Mouse (Mus musculus) midbrain, embryonic 12.5 days (tissue): ENCODE data around the gene Loxl3. TPM values are rescaled to one million over a fixed set of nuclear protein-coding genes. Genes with fewer than 3 reads are reported as not detected.
A peak's percentile ranks its signal among the peaks of the same experiment; 100 is the strongest.

Source experiments
- ATAC-seq: fragments of 200-750 bp; cut with Nextera tagmentation; 2 replicates; pipeline ENCODE4 v1.8.0; 2017; ENCODE audit warnings: low read depth, moderate TSS enrichment, moderate library complexity; ENCODE audit not compliant: low FRiP score
- H3K27ac ChIP-seq: fragments of 300-500 bp; sonication (generic); replicated peaks from 2 replicates; pipeline ENCODE4 v1.5.1; 2016; ENCODE audit warnings: mild to moderate bottlenecking
- H3K27me3 ChIP-seq: fragments of 300-500 bp; sonication (generic); 2 replicates; pipeline ENCODE4 v1.6.1; 2016; ENCODE audit warnings: mild to moderate bottlenecking
- H3K36me3 ChIP-seq: fragments of 300-500 bp; sonication (generic); 2 replicates; pipeline ENCODE4 v1.6.1; 2016
- H3K4me1 ChIP-seq: fragments of 300-500 bp; sonication (generic); 2 replicates; pipeline ENCODE4 v1.6.1; 2016
- H3K4me2 ChIP-seq: fragments of 300-500 bp; sonication (generic); replicated peaks from 2 replicates; pipeline ENCODE4 v1.6.1; 2016; ENCODE audit warnings: mild to moderate bottlenecking, moderate library complexity
- H3K4me3 ChIP-seq: fragments of 300-500 bp; sonication (generic); 2 replicates; pipeline ENCODE4 v1.5.1; 2016; ENCODE audit warnings: mild to moderate bottlenecking
- H3K9ac ChIP-seq: fragments of 300-500 bp; sonication (generic); replicated peaks from 2 replicates; pipeline ENCODE4 v1.6.1; 2016; ENCODE audit warnings: mild to moderate bottlenecking, moderate library complexity
- H3K9me3 ChIP-seq: fragments of 300-500 bp; sonication (generic); 2 replicates; pipeline ENCODE4 v1.6.1; 2016; ENCODE audit warnings: mild to moderate bottlenecking
- WGBS: fragments of 180-500 bp; shearing (Covaris S2); methylation state at CpG from one replicate; pipeline ENCODE4 v1.1.7; 2016; 5-methylcytosine and 5-hydroxymethylcytosine counted together
- polyA plus RNA-seq: library from polyadenylated mRNA; unstranded; fragments of >200 nt; fragmentation: Nextera tagmentation; extraction: Ambion mirVana; gene quantifications from 2 replicates; pipeline ENCODE4 v1.2.1, GENCODE M21; 2016

Gene Loxl3
- polyA plus RNA-seq, 1 experiment from 2014 or later, result 14.7 TPM

DNA sequence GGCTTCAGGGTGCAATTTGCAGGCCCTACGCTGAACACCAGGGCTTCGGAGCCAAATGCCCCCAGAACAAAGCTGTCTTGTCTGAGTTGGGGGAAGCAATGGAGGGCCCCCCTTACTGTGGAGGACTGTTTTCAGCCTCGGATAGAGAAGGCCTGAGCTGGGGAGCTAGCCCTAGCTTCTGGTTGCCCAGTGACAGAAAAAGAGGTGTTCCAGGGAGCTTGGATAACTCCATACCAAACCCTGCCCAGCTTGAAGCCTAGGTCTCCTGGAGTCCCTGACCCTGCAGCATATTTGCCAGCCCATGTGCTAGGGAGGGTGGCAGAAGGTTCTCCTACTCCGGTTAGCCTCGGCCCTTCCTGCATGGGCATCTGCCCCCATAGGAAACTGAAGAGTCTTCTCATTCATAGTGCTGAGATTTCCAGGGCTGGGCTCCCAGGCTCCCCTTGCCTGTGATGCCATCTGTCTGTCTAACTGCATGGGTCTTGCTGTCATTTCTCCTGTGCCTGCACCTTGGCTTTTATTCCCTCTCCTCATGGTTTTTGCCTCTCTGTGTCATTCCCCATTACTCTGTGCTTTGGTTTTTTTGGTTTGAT is 586 bp downstream of the Loxl3 start:
- H3K27me3 ChIP-seq, result peaks cover 67% of the 10 kb centered on the region
- H3K4me2 ChIP-seq, result peak overlapping the region; percentile 79
- H3K9ac ChIP-seq, result no peak overlapping the region; the same call in 1 of the 2 replicates
- 0 out of 2 replicates have a peak overlapping the region, but pooled peaks have one; percentile 1 for H3K27ac ChIP-seq
- WGBS, result 17% methylated on average over 5 of the region's 5 CpGs
- H3K4me3 ChIP-seq, result peak overlapping the region; percentile 56
- no peaks in the 10 kb centered on the region for H3K36me3 ChIP-seq
- no peak for ATAC-seq
- H3K4me1 ChIP-seq, result peaks cover 33% of the 10 kb centered on the region
- H3K9me3 ChIP-seq, result no peaks in the 10 kb centered on the region

- no peak overlapping the region for H3K4me2 ChIP-seq
- H3K9ac ChIP-seq, result no peak overlapping the region
- ATAC-seq, result no peak
- WGBS, result 77% methylated on average over 8 of the region's 8 CpGs
- H3K9me3 ChIP-seq, result no peaks in the 10 kb centered on the region
- no peaks in the 10 kb centered on the region for H3K36me3 ChIP-seq
- H3K4me1 ChIP-seq, result peaks cover 30% of the 10 kb centered on the region
- no peak overlapping the region for H3K4me3 ChIP-seq
- no peak overlapping the region for H3K27ac ChIP-seq
- peaks cover 41% of the 10 kb centered on the region for H3K27me3 ChIP-seq
Measured at GRCm38 (mm10) chr6:83037188-83037587, 3.2 kb downstream of the Loxl3 start.

GRCm38 (mm10) chr6:83038496-83039012 is 4.6 kb downstream of the Loxl3 start:
- WGBS, result 7% methylated on average over 24 of the region's 24 CpGs
- no peaks in the 10 kb centered on the region for H3K9me3 ChIP-seq

GRCm38 (mm10) chr6:83040601-83041000 is 6.6 kb downstream of the Loxl3 start:
- H3K27ac ChIP-seq, result no peak overlapping the region
- H3K4me2 ChIP-seq, result no peak overlapping the region
- H3K9ac ChIP-seq, result no peak overlapping the region
- H3K36me3 ChIP-seq, result no peaks in the 10 kb centered on the region
- peaks cover 8% of the 10 kb centered on the region for H3K4me1 ChIP-seq
- no peaks in the 10 kb centered on the region for H3K9me3 ChIP-seq
- no peak for ATAC-seq
- H3K4me3 ChIP-seq, result no peak overlapping the region
- 79% methylated on average over 5 of the region's 5 CpGs for WGBS
- H3K27me3 ChIP-seq, result peaks cover 21% of the 10 kb centered on the region

More at GRCm38 (mm10) chr6:83038496-83039012, 4.6 kb downstream of the Loxl3 start:
- Histone ChIP-seq H3K4me3 (peak overlapping the region; percentile 22), H3K9ac (no peak overlapping the region; the same call in 1 of the 2 replicates), H3K36me3 (no peaks in the 10 kb centered on the region), H3K27me3 (peaks cover 32% of the 10 kb centered on the region), H3K4me1 (peaks cover 19% of the 10 kb centered on the region), H3K4me2 (peak overlapping the region; percentile 59), H3K27ac (no peak overlapping the region)
- peak; percentile 31; the same call in 1 of the 2 replicates for ATAC-seq

DNA sequence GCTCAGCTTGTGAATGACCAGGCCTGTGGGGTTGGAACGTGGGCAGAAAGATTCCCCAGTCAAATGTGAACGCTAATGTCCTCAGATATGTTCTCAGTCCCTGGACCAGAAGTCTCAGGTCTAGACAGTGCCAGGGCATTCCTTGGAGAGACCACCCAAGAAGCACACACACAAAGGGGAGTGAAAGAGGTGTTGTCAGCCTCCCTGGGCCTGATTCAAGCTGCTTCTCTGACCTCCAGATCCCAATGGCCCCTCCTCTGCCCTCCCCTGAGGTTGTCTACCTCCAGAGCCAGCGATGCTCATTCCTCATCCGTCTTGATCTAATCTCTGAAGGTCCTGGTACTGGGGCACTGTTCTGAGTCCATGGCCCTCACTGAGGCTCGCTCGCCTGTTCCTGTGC is 9.6 kb downstream of the Loxl3 start:
- no peaks in the 10 kb centered on the region for H3K27me3 ChIP-seq
- no peak overlapping the region for H3K4me3 ChIP-seq
- no peak overlapping the region for H3K4me2 ChIP-seq
- no peak overlapping the region for H3K9ac ChIP-seq
- H3K36me3 ChIP-seq, result no peaks in the 10 kb centered on the region
- H3K9me3 ChIP-seq, result no peaks in the 10 kb centered on the region
- no peak for ATAC-seq
- WGBS, result 77% methylated on average over 6 of the region's 6 CpGs
- H3K4me1 ChIP-seq, result peaks cover 4% of the 10 kb centered on the region
- H3K27ac ChIP-seq, result no peak overlapping the region

DNA sequence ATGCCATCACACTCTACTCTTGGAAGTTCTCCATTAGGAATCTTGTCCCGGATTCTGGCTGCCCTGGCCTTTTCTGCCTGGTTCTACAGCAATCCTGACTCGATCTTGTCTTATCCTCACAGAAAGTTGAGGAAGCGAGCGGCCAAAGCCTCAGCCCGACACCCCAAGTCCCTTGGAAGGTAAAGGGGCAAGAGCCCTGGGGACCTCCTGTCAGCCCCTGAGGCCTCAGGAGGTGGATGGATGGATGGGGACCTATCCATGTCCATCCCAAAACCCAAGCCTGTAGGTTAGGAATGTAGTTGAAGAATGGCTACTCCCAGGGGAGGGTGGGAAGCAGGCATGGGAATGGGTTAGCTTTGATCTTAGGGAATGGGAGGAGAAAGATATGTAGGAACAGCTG is 10.0 kb downstream of the Loxl3 start:
- no peak overlapping the region for H3K27ac ChIP-seq
- no peak for ATAC-seq
- WGBS, result 91% methylated on average over 5 of the region's 5 CpGs

DNA sequence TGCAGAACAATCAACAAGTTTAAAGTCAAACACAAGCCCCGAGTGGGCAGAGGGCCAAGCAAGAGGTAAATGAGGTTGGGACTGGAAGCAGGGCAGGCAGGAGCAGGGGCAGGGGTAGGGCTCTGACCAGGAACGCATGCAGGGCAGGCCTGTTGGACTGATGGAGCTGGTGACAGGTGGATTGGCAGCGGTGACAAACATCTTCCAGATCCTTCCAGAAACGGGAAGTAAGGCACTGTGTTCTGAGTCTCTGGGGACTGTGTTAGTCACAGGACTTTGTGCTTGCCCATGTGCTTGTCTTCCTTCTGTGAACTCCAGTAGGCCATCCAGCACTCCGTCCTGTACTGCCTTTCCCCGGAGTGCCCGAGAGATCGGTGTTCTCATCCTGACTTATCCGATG is 10.8 kb downstream of the Loxl3 start:
- Histone ChIP-seq H3K9ac (no peak overlapping the region), H3K4me3 (no peak overlapping the region), H3K9me3 (no peaks in the 10 kb centered on the region), H3K36me3 (no peaks in the 10 kb centered on the region), H3K27ac (no peak overlapping the region), H3K4me2 (no peak overlapping the region), H3K27me3 (no peaks in the 10 kb centered on the region), H3K4me1 (no peaks in the 10 kb centered on the region)
- no peak for ATAC-seq
- 82% methylated on average over 9 of the region's 9 CpGs for WGBS

More for the DNA sequence above, 10.0 kb downstream of the Loxl3 start:
- Histone ChIP-seq H3K27me3 (no peaks in the 10 kb centered on the region), H3K4me2 (no peak overlapping the region), H3K9ac (no peak overlapping the region), H3K36me3 (no peaks in the 10 kb centered on the region), H3K9me3 (no peaks in the 10 kb centered on the region), H3K4me1 (no peaks in the 10 kb centered on the region), H3K4me3 (no peak overlapping the region)

DNA sequence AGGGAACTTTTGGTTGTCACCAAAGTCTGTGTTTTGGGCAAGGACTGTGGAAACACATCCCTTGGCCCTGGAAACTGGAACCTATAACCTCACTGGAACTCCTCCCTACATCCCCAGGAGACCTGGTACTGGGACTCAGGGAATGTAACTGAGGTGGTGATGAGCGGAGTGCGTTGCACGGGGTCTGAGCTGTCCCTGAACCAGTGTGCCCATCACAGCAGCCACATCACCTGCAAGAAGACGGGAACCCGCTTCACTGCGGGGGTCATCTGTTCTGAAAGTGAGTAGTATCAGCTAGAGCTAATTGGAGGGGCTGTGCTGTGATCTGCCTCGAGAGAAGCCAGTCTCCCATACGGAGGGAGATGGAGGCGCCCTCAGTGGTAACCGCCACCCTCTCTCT is 15.4 kb downstream of the Loxl3 start:
- Histone ChIP-seq H3K36me3 (peaks cover 16% of the 10 kb centered on the region), H3K4me1 (peaks cover 14% of the 10 kb centered on the region), H3K4me2 (no peak overlapping the region), H3K27ac (no peak overlapping the region), H3K27me3 (no peaks in the 10 kb centered on the region), H3K9ac (no peak overlapping the region), H3K9me3 (no peaks in the 10 kb centered on the region), H3K4me3 (no peak overlapping the region)
- ATAC-seq, result no peak
- 77% methylated on average over 10 of the region's 10 CpGs for WGBS

GRCm38 (mm10) chr6:83053136-83053960 is 19.4 kb downstream of the Loxl3 start:
- Histone ChIP-seq H3K9ac (peak overlapping the region; percentile 77), H3K4me1 (peaks cover 26% of the 10 kb centered on the region), H3K4me2 (peak overlapping the region; percentile 92), H3K9me3 (no peaks in the 10 kb centered on the region), H3K27me3 (no peaks in the 10 kb centered on the region), H3K27ac (peak overlapping the region; percentile 83), H3K4me3 (peak overlapping the region; percentile 65), H3K36me3 (peaks cover 34% of the 10 kb centered on the region)
- ATAC-seq, result no peak
- 3% methylated on average over 26 of the region's 26 CpGs for WGBS

GRCm38 (mm10) chr6:83054074-83054851 is 20.3 kb downstream of the Loxl3 start, which contains the start of gene Aup1:
Gene Aup1, plus strand, starts transcription at chr6:83054521.
- H3K27ac ChIP-seq, result peak within 1 kb of the TSS; percentile 83
- H3K4me3 ChIP-seq, result peak within 1 kb of the TSS; percentile 65
- H3K4me1 ChIP-seq, result peaks cover 26% of the 10 kb centered on the region
- ATAC-seq, result peak; percentile 98
- WGBS, result 1% methylated on average over 64 of the region's 64 CpGs
- H3K27me3 ChIP-seq, result peaks cover 1% of the 10 kb centered on the region; the same call in 1 of the 2 replicates
- peak within 1 kb of the TSS; percentile 92 for H3K4me2 ChIP-seq
- peaks cover 34% of the 10 kb centered on the region for H3K36me3 ChIP-seq
- peak within 1 kb of the TSS; percentile 77 for H3K9ac ChIP-seq
- H3K9me3 ChIP-seq, result no peaks in the 10 kb centered on the region

DNA sequence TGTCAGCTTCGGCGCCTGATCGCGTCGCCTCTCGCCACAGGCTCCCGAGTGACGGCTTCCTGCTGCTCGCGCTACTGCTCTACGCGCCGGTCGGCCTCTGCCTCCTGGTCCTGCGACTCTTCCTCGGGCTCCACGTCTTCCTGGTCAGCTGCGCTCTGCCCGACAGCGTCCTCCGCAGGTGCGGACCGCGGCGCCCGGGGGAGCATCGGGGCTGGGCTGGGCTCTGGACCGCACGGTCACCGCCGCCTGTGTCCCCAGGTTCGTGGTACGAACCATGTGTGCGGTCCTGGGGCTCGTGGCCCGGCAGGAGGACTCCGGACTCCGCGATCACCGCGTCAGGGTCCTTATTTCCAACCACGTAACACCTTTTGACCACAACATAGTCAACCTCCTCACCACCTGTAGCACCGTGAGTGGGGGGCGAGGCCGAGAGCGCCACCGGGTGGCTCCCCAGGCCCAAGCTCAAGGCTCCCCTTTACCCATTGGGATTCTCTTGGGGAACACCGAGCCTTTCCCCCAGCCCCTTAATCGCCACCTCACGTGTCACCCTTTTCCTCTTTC is 21.0 kb downstream of the Loxl3 start, which contains the start of gene Htra2:
TSS of gene Htra2 (minus strand) at position 403 of the 561 bp plus-strand sequence.
- no peak; the same call in 1 of the 2 replicates for ATAC-seq

More for the DNA sequence above, 21.0 kb downstream of the Loxl3 start, which contains the start of gene Htra2:
- H3K27me3 ChIP-seq, result peaks cover 5% of the 10 kb centered on the region; the same call in 1 of the 2 replicates
- under 1% methylated on average over 45 of the region's 50 CpGs for WGBS
- no peaks in the 10 kb centered on the region for H3K9me3 ChIP-seq
- peak within 1 kb of the TSS; percentile 65 for H3K4me3 ChIP-seq
- peaks cover 26% of the 10 kb centered on the region for H3K4me1 ChIP-seq
- H3K27ac ChIP-seq, result peak within 1 kb of the TSS; percentile 83
- H3K4me2 ChIP-seq, result peak within 1 kb of the TSS; percentile 92
- peaks cover 34% of the 10 kb centered on the region for H3K36me3 ChIP-seq
- H3K9ac ChIP-seq, result peak within 1 kb of the TSS; percentile 77
